Mouse (Mus musculus) limb, embryonic 15.5 days (tissue): Measurements from ENCODE around the gene B430306N03Rik. TPM values are rescaled to one million over a fixed set of nuclear protein-coding genes. Genes with fewer than 3 reads are reported as not detected.

ENCODE experiments used
- ATAC-seq: fragments of 200-750 bp; cut with Nextera tagmentation; 2 replicates; pipeline ENCODE4 v1.8.0; 2017; ENCODE audit warnings: low read depth, moderate TSS enrichment; ENCODE audit not compliant: insufficient number of reproducible peaks, low FRiP score, low TSS enrichment
- H3K27ac ChIP-seq: fragments of 300-500 bp; sonication (generic); 2 replicates; pipeline ENCODE4 v1.5.1; 2015; ENCODE audit warnings: moderate library complexity, mild to moderate bottlenecking, inconsistent platforms
- H3K27me3 ChIP-seq: fragments of 300-500 bp; sonication (generic); 2 replicates; pipeline ENCODE4 v1.6.1; 2015; ENCODE audit warnings: inconsistent platforms
- H3K36me3 ChIP-seq: fragments of 300-500 bp; sonication (generic); 2 replicates; pipeline ENCODE4 v1.6.1; 2015; ENCODE audit warnings: inconsistent platforms
- H3K4me1 ChIP-seq: fragments of 300-500 bp; sonication (generic); 2 replicates; pipeline ENCODE4 v1.6.1; 2015; ENCODE audit warnings: inconsistent platforms
- H3K4me2 ChIP-seq: fragments of 300-500 bp; sonication (generic); 2 replicates; pipeline ENCODE4 v1.6.1; 2015; ENCODE audit warnings: mild to moderate bottlenecking, inconsistent platforms
- H3K4me3 ChIP-seq: fragments of 300-500 bp; sonication (generic); 2 replicates; pipeline ENCODE4 v1.5.1; 2015; ENCODE audit warnings: mild to moderate bottlenecking, inconsistent platforms
- H3K9ac ChIP-seq: fragments of 300-500 bp; sonication (generic); 2 replicates; pipeline ENCODE4 v1.6.1; 2015; ENCODE audit warnings: inconsistent platforms
- H3K9me3 ChIP-seq: fragments of 300-500 bp; sonication (generic); 2 replicates; pipeline ENCODE4 v1.6.1; 2016; ENCODE audit warnings: inconsistent platforms
- WGBS: fragments of 180-500 bp; shearing (Covaris S2); methylation state at CpG from one replicate; pipeline ENCODE4 v1.1.7; 2015; 5-methylcytosine and 5-hydroxymethylcytosine counted together
- polyA plus RNA-seq: library from polyadenylated mRNA; unstranded; fragments of >200 nt; fragmentation: Nextera tagmentation; extraction: Ambion mirVana; gene quantifications from 2 replicates; pipeline ENCODE4 v1.2.1, GENCODE M21; 2015

The B430306N03Rik gene
- polyA plus RNA-seq, 1 experiment from 2014 or later, result 0.17 TPM

DNA sequence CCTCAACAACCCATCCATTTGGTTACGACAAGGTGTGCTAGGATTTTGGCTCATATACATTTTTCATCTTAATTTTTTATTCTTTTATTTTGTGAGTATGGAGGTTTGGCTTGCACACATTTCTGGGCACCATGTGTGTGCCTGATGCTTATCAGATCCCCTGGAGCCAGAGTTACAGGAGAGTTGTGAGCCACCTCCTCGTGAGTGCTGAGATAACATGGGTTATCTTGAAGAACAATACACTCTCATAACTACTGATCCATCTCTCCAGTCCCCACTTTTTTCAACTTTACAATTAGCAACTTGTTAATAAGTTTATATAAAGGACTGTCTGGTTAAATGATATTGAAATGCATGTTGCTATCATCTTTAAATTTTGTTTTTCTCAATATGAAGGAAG is 5.3 kb downstream of the B430306N03Rik start:
- Histone ChIP-seq H3K36me3 (no peaks in the 10 kb centered on the region), H3K4me2 (no peak overlapping the region), H3K27me3 (no peaks in the 10 kb centered on the region), H3K9ac (no peak overlapping the region), H3K9me3 (no peaks in the 10 kb centered on the region), H3K27ac (no peak overlapping the region), H3K4me3 (no peak overlapping the region), H3K4me1 (peaks cover 4% of the 10 kb centered on the region; the same call in 1 of the 2 replicates)
- ATAC-seq, result no peak
- 74% methylated on average over 2 of the region's 2 CpGs for WGBS

DNA sequence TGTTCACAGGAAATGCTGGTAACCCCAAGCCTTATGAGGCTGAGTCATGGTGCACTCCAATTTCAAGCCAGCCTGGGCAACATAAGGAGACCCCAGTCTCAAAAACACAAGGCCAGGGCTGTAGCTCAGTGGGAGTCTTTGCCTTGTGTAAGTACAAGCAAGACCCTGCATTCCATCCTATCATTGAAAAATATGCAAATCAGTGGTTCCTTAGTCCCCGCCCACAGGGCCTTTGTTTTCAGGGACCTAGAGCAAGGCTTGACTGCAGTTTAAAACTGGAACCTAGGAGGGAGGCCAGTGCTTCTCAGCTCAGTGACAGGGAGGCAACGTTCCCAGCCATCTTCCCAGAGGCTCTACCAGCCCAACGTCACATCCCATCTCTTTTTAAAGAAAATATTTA is 7.3 kb downstream of the B430306N03Rik start:
- H3K4me3 ChIP-seq, result no peak overlapping the region
- H3K9me3 ChIP-seq, result no peaks in the 10 kb centered on the region
- no peaks in the 10 kb centered on the region for H3K36me3 ChIP-seq
- no peak for ATAC-seq
- H3K4me1 ChIP-seq, result peaks cover 6% of the 10 kb centered on the region; the same call in 1 of the 2 replicates
- H3K27me3 ChIP-seq, result no peaks in the 10 kb centered on the region
- H3K27ac ChIP-seq, result no peak overlapping the region
- H3K4me2 ChIP-seq, result no peak overlapping the region
- 81% methylated on average over 3 of the region's 3 CpGs for WGBS
- no peak overlapping the region for H3K9ac ChIP-seq

DNA sequence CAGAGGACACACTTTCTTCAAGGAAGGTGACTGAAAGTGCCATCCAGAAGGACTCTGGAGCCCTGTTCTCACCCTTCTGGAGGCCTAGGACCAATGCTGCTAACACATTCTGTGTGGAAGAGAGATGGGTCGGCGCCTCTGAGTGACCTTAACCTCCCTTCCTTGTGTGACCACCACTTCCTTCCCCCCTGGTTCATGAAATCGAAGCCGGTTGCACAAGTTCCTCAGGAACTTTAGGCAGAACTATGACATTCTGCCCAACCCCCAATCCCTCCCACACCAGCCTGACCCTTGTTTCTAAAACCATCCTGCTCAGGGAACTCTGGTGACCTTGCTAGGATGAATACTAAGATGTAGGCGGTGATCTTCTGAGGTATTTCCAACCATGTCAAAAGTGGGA is 8.3 kb downstream of the B430306N03Rik start:
- Histone ChIP-seq H3K27ac (no peak overlapping the region), H3K36me3 (no peaks in the 10 kb centered on the region), H3K4me1 (peaks cover 6% of the 10 kb centered on the region; the same call in 1 of the 2 replicates), H3K9me3 (no peaks in the 10 kb centered on the region), H3K4me3 (no peak overlapping the region), H3K4me2 (no peak overlapping the region), H3K27me3 (no peaks in the 10 kb centered on the region), H3K9ac (no peak overlapping the region)
- ATAC-seq, result no peak
- WGBS, result 93% methylated on average over 5 of the region's 5 CpGs

DNA sequence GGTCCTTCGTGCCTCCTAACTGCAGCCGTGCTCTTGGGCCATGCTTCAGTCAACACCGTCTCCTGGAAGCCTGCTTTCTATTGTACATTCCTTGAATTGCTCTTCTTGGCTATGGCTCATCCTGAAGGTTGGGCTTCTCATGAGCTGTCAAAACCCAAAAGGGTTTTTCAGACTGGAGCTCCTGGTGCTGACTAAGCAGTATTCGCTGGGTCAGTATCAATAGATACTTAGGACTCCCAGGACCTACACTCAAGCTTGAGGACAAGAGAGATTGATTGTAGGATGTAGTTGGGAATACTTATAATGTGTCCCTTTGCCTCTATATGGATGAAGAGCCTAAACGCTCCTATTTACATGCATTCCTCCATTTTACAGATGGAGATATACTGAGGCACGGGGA is 9.2 kb downstream of the B430306N03Rik start:
- peaks cover 6% of the 10 kb centered on the region; the same call in 1 of the 2 replicates for H3K4me1 ChIP-seq
- no peaks in the 10 kb centered on the region for H3K9me3 ChIP-seq
- no peak overlapping the region for H3K9ac ChIP-seq
- H3K4me2 ChIP-seq, result no peak overlapping the region
- H3K27ac ChIP-seq, result no peak overlapping the region
- H3K36me3 ChIP-seq, result no peaks in the 10 kb centered on the region
- no peak for ATAC-seq
- H3K4me3 ChIP-seq, result no peak overlapping the region
- no peaks in the 10 kb centered on the region for H3K27me3 ChIP-seq
- WGBS, result 88% methylated on average over 6 of the region's 6 CpGs

DNA sequence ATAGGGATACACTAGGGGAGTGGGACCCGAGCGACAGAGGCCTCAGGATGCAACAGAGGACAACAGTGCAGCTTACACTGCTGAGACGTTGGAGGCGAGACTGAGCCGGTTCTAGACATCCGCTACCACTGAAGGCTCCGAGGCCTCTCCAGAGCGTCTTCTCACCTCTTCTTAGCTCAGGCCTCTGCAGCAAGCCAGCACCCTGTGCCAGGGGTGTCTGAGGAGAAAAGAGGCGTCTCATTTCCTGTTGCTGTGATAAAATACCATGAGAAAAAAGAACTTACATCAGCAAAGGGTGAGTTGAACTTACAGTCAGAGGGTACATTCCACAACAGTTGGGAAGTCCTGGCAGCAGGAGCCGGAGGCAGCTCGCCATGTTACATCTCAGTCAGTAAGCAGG is 9.7 kb downstream of the B430306N03Rik start:
- no peak overlapping the region for H3K27ac ChIP-seq
- H3K4me1 ChIP-seq, result peaks cover 6% of the 10 kb centered on the region; the same call in 1 of the 2 replicates
- no peaks in the 10 kb centered on the region for H3K27me3 ChIP-seq
- no peak overlapping the region for H3K4me3 ChIP-seq
- no peak for ATAC-seq
- H3K9ac ChIP-seq, result no peak overlapping the region
- no peaks in the 10 kb centered on the region for H3K36me3 ChIP-seq
- H3K4me2 ChIP-seq, result no peak overlapping the region
- WGBS, result 82% methylated on average over 11 of the region's 11 CpGs
- H3K9me3 ChIP-seq, result no peaks in the 10 kb centered on the region

DNA sequence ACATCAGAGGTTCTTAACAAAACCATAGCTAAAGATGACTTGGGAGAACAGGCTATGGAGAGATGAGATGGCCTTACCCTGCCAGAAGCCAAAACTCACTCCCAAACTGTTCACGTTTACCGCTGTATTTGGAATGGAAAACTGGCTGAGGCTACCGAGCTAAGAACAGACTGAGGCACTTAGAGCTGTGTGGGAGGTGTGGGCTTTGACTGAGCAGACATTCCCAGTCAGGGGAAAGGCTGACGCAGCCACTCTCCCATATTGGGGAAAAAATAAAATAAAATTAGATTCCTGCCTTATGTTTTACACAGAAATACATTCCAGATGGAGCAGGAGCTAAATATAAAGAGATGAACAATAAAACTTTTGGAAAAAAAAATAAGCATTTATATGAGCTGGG is 10.7 kb downstream of the B430306N03Rik start:
- Histone ChIP-seq H3K36me3 (no peaks in the 10 kb centered on the region), H3K4me3 (no peak overlapping the region), H3K4me2 (no peak overlapping the region), H3K9ac (no peak overlapping the region), H3K27me3 (no peaks in the 10 kb centered on the region), H3K27ac (peak overlapping the region; percentile 79), H3K4me1 (peaks cover 6% of the 10 kb centered on the region; the same call in 1 of the 2 replicates), H3K9me3 (no peaks in the 10 kb centered on the region)
- WGBS, result 40% methylated on average over 4 of the region's 4 CpGs
- ATAC-seq, result peak; percentile 50; the same call in 1 of the 2 replicates

DNA sequence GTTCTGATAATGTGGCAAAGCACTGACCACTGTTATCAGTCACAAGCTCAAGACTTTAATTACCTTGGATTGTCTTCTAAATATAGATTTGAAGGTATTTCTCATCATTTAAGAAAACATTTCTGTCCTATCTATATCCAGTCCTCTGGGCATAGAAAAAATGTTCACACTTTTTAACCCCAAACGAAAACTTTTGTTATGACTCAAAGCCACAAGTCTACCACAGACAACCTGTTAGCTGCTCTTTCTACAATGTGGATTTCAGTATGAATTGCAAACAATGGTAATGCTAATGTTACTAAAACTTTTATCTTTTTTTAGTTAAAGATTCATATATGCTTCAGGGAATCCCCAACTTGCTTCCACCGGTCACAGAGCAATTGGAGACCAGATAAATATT is 16.6 kb downstream of the B430306N03Rik start:
- no peak overlapping the region for H3K27ac ChIP-seq
- H3K4me1 ChIP-seq, result no peaks in the 10 kb centered on the region
- H3K36me3 ChIP-seq, result no peaks in the 10 kb centered on the region
- 85% methylated on average over 2 of the region's 2 CpGs for WGBS
- H3K27me3 ChIP-seq, result no peaks in the 10 kb centered on the region
- no peaks in the 10 kb centered on the region for H3K9me3 ChIP-seq
- H3K4me3 ChIP-seq, result no peak overlapping the region
- no peak overlapping the region for H3K4me2 ChIP-seq
- ATAC-seq, result no peak
- no peak overlapping the region for H3K9ac ChIP-seq

DNA sequence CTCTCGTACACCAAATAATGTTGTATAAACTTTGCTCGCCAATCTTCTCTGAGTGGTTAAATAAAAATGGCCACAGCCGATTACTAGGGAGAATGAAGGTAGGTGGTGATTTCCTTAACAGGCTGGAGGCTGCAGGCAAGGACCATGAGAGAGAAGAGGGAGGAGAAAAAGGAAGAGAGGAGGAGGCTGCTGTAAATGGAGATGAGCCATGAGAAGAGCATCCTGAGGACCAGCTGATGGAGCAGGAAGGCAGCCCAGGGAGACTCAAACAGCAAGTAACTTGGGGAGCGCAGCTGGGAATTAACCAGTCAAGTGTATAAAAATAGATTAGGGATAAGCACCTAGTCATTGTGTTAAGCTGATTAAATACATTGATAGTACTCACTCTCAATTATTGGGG is 18.2 kb downstream of the B430306N03Rik start:
- H3K9ac ChIP-seq, result no peak overlapping the region
- H3K27me3 ChIP-seq, result no peaks in the 10 kb centered on the region
- no peaks in the 10 kb centered on the region for H3K36me3 ChIP-seq
- H3K9me3 ChIP-seq, result no peaks in the 10 kb centered on the region
- no peaks in the 10 kb centered on the region for H3K4me1 ChIP-seq
- no peak for ATAC-seq
- H3K4me2 ChIP-seq, result no peak overlapping the region
- H3K4me3 ChIP-seq, result no peak overlapping the region
- 85% methylated on average over 4 of the region's 4 CpGs for WGBS
- no peak overlapping the region for H3K27ac ChIP-seq

DNA sequence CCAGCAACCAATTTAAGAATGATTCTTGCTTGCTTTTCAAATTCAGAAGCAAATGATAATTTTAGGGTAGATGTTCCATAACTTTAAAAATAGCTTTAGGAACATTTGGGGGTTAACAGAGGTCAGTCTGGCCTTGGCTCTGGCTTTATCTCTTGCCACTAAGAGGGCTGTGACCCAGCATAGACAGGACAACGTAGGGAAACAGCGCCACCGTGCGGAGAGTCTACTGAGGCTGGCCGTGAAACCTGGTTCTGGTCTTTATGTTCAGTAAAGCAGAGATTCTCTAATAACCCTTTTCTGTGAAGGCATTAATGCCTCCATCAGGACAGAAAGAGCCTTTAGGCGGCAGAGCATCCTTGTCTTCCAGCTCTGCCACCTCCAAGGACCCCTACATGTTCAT is 20.9 kb downstream of the B430306N03Rik start:
- H3K27me3 ChIP-seq, result no peaks in the 10 kb centered on the region
- H3K36me3 ChIP-seq, result no peaks in the 10 kb centered on the region
- no peak for ATAC-seq
- no peak overlapping the region for H3K27ac ChIP-seq
- H3K4me2 ChIP-seq, result no peak overlapping the region
- H3K4me3 ChIP-seq, result no peak overlapping the region
- H3K9me3 ChIP-seq, result no peaks in the 10 kb centered on the region
- H3K4me1 ChIP-seq, result no peaks in the 10 kb centered on the region
- WGBS, result under 1% methylated on average over 6 of the region's 6 CpGs
- H3K9ac ChIP-seq, result no peak overlapping the region

DNA sequence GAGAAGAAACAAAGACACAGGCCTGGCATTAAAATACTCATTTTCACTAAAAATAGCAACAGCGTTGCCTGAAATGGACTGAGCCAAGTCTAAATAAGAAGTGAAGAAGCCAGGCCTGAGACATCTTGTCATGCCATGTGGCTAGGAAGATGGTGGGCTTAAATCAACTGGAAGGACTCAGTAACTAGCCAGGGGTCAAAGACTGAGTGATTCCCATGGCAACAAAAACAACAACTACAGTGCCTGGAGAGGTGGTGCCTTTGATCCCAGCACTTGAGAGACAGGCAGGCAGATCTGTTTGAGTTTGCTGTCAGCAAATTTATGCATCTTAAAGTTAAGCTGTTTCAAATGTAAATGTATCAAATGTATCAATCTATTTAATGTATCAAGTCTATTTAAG is 24.3 kb downstream of the B430306N03Rik start:
- Histone ChIP-seq H3K27ac (no peak overlapping the region), H3K9ac (no peak overlapping the region), H3K27me3 (no peaks in the 10 kb centered on the region), H3K4me2 (no peak overlapping the region), H3K4me3 (no peak overlapping the region), H3K4me1 (no peaks in the 10 kb centered on the region), H3K9me3 (no peaks in the 10 kb centered on the region), H3K36me3 (no peaks in the 10 kb centered on the region)
- no peak for ATAC-seq
- WGBS, result 87% methylated on average over 1 of the region's 1 CpGs

DNA sequence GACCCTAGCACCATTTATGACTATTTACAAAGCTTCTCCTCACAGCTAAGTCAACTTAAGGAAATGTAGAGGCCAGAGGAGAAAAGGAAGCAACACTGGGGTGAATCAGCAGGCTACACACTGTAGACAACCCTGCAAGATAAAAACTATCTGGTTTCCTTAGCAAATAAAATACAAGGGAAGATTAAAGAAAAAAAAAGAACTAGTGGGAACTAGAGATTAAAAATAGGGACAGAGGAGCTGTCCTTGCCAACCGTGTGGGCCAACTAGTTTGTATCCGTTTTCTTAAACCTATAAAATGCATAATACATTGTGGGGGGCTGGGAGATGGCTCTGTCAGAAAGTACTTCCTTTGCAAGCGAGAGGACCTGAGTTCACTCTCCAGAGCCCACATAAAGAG is 26.0 kb downstream of the B430306N03Rik start:
- H3K9ac ChIP-seq, result no peak overlapping the region
- no peaks in the 10 kb centered on the region for H3K9me3 ChIP-seq
- no peak overlapping the region for H3K27ac ChIP-seq
- no peaks in the 10 kb centered on the region for H3K4me1 ChIP-seq
- H3K4me2 ChIP-seq, result no peak overlapping the region
- no peaks in the 10 kb centered on the region for H3K36me3 ChIP-seq
- no peak for ATAC-seq
- H3K27me3 ChIP-seq, result no peaks in the 10 kb centered on the region
- WGBS, result 42% methylated on average over 3 of the region's 3 CpGs
- no peak overlapping the region for H3K4me3 ChIP-seq

DNA sequence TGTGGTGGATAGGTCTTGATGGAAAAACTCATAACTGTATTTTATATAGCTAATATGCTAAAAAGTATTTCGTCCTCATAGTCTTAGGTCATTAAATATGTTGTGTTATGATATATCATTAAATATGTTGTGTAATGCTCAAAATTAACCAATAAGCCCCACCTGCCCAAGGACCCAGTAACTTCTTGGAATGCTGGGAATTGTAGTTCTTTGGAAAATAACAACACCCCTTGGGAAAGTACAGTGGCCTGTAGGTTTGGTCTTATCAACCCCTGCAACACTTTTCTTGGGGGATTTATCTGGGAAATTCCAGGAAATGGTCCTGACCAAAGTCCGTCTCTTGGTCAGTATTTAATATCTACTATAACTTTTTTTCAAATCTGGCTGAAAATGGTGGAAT is 27.1 kb downstream of the B430306N03Rik start:
- H3K27ac ChIP-seq, result no peak overlapping the region
- H3K4me3 ChIP-seq, result no peak overlapping the region
- no peak overlapping the region for H3K9ac ChIP-seq
- no peaks in the 10 kb centered on the region for H3K36me3 ChIP-seq
- H3K4me1 ChIP-seq, result no peaks in the 10 kb centered on the region
- no peak for ATAC-seq
- H3K4me2 ChIP-seq, result no peak overlapping the region
- H3K27me3 ChIP-seq, result no peaks in the 10 kb centered on the region
- WGBS, result 82% methylated on average over 2 of the region's 2 CpGs
- H3K9me3 ChIP-seq, result no peaks in the 10 kb centered on the region

DNA sequence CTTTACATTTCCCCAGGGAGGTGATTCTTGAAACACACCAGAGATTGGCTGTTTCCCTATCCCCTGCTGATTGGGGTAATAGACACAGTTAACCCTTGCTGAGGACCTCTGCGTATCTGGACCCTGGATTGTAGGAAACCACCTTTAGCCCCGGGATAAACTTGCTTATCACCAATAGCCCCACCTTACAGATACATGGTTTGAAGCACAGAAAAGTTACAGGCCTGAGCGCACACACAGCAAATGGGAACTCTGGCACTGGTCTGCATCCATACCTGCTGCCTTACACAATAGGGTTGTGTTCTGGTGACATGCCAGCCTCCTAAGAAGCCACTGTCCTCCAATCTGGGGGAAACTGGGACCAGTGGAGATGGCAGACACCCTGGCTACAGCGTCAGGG is 29.9 kb downstream of the B430306N03Rik start:
- Histone ChIP-seq H3K9me3 (no peaks in the 10 kb centered on the region), H3K4me2 (no peak overlapping the region), H3K27me3 (no peaks in the 10 kb centered on the region), H3K9ac (no peak overlapping the region), H3K36me3 (no peaks in the 10 kb centered on the region), H3K4me1 (no peaks in the 10 kb centered on the region), H3K27ac (no peak overlapping the region), H3K4me3 (no peak overlapping the region)
- WGBS, result 78% methylated on average over 4 of the region's 4 CpGs
- ATAC-seq, result no peak
